Mouse (Mus musculus): ENCODE results near the gene Ggcx.
"Not testable (repeated sequence)": the region's sequence is repeated elsewhere in the genome, so short reads cannot be mapped to it uniquely, and the experiment has no call there.

The Ggcx gene

DNA sequence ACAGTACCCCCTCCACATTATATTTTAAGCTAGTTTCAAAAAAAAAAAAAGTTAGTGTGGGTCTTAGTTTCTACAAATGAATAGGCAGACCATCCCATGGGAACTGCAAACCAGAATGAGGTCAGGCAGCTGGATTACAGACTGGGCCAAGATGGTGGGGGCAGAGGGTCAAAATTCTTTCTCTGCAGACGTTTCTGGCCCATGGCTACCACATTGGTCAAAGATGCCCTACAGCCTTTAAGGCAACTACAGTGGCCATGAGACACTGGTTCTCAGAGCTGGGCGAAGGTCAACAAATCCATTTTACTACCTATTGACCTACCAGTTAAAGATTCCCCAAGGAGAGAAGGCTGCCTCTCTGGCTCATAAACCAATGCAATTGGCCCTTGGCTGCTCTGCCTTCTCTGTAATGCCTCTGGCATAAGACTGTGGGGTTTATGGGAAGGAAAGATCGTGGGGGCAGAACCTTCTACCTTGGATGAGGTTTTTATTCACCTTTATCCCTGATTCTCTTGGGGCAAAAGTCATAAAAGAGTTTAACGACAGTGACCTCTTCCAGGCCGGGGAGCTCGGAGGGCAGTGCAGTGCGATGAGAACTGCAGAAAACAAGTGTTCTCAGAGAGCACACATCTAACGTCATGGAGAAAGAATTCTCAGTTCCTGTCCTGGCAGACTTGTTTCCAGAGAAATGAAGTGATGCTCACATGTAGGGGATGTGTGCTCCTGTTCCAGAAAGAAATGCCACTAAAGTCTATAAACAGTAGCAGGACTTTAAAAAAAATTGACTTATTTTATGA is 51.5 kb downstream of the Ggcx start:
- peak; percentile 65 to 89 for DNase-seq

DNA sequence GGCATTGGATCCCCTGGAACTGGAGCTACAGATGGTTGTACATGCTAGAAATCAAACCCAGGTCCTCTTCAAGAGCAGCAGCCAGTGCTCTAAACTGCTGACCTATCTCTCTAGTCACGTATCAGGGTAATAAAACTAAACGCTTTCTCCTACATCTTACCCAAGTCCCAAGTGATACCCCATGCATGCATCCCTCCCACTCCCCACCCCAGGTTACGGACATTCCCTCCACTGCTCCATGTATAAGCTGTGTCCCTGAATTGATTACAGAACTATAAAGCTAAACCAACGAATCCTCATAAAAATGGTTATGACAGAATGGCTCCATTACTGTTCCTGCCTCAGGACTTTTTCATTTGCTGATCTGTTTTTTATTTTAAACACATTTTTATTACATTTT is 52.1 kb downstream of the Ggcx start:
- no peak for DNase-seq

- DNase-seq = peak; percentile 58 to 84
Measured at GRCm38 (mm10) chr6:72473264-72474041, 59.3 kb downstream of the Ggcx start.

DNA sequence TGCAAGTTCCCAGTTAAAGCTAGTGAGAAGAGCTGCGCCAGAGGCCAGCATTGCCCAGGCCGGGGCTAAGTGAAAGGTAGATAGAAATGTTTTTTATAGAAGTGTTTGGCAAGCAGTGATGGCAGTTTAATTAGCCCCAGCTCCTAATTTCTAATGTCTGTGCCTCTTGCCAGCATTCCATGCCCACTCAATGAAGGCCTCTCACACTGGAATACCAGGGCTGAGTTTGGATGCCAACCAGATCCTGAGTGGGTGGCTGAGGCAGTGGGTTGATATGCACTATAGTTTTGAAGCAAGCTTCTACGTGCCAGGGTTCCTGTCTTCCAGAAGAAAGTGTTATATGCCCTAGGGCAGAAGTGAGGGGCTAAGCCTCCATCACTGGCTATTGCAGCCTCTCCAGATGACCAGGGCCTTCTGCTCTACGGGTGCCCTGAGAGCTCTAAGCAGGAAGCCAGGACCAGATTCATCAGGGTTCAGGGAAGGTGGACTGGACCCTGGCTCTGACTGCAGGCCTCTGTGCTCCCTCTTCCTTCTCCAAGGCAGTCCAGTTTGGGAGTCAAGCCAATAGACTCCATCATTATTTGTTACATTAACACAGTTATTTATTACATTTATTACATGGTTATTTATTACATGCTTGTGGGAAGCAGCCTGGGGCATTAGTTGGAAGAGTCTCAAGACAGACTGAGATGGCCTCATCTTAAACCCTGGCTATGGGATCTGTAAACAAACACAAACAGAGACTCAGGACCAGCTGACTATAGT is 61.3 kb downstream of the Ggcx start:
- peak in 1 of 2 experiments; percentile 66 for DNase-seq

DNA sequence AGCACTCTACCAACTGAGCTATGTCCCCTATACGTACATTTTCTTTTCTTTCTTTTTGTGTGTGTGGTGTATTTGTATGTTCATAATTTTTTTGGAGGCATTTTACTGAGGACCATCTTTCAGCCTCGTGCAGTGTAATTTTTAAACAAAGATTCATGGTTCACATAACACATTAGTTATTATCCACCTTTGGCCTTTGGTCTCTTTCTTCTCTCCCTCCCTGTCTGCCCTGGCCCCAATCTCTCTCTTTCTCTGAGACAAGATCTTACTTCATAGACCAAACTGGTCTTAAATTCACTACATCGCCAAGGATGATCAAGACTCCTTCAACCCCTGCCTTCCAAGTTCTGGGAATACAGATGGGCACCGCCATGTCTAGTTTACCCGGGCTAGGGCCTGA is 62.7 kb downstream of the Ggcx start:
- DNase-seq = no peak

- DNase-seq = peak; percentile 59 to 86
Measured at GRCm38 (mm10) chr6:72477621-72478020, 63.5 kb downstream of the Ggcx start.

DNA sequence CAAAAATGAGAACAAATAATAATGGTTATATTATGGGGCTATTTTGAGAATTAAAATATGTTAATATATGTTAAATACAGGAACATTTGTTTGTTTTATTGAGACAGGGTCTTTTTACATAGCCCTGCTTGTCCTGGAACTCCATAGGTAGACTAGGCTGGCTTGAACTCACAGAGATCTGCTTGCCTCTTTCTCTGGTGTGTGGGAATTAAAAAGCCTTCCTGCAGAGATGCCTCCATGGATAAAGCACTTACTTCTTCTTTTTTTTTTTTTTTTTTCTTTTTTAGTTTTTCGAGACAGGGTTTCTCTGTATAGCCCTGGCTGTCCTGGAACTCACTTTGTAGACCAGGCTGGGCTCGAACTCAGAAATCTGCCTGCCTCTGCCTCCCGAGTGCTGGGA is 64.6 kb downstream of the Ggcx start:
- DNase-seq = not testable (repeated sequence)

- DNase-seq = no peak
Measured at GRCm38 (mm10) chr6:72479645-72480421, 65.7 kb downstream of the Ggcx start.

DNA sequence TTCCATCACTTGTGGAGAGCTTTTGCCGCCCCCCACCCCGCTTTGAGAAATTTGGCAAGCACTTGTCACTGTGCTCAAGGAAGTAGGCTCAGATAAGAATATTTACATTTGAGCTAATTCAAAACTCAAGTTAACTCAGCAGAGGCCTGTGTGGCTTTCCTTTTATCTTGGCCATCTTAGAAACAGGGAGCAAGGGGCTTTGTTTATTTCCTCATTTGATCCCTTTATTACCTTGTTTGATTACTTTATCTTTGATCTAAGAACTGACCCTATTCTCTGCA is 66.3 kb downstream of the Ggcx start:
- DNase-seq = no peak

Measured in kidney, postnatal 25 days (tissue).